Mouse (Mus musculus): ENCODE results near the gene Gpank1.

The Gpank1 gene

DNA sequence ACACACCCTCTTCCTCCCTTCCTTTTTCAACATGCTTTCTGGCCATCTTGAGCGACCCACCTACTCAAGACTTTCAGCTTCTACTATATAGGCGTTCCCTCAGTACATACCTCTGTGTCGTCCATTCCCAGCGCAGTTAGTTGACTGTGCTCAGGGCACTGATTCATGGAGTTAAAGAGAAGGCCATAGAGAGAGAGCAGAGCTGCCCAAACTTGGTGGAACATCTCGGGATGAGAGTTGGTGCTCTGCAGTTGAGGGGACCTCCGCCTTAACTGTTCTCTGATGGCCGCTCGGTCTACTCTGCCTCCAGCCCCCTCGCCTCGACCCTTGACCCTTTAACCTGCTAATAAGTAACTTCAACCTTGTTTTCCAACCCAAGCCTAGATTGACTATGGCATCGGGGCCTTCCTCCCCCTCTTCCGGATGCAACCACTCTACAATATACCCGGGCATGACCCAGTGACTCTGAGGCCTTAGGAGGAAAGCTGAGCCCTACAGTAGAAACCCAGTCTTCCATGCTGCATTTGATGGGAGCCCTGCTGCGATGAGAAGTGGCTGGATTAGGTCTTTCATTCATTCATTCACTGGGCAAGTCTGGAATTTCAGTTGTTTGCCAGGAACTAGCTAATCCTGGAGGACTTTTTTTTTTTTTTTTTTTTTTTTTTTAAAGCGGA lies 10.4 kb downstream of the Gpank1 start, which contains the start of gene Apom:
Gene Apom, minus strand, starts transcription at position 551 of the 674 bp plus-strand sequence.
- no peak for DNase-seq (ENCODE audit: low spot score)

DNA sequence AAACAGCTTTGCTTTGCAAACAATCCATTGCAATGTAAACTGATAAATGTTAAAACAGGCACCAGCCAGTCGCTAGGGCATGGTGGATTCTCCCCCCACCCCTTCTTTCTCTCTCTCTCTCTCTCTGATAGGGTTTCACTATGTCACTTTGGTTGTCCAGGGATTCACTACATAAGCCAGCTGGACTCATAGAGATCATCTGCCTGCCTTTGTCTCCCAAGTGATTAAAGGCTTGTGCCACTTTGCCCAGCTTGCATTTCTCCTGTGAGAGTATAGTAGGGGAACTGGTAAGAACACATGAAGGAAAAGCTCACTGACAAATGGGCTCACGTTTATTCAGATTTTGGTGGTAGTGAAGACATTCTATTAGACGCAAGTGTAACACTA lies 10.9 kb downstream of the Gpank1 start:
- no peak for DNase-seq (ENCODE audit: low spot score)

DNA sequence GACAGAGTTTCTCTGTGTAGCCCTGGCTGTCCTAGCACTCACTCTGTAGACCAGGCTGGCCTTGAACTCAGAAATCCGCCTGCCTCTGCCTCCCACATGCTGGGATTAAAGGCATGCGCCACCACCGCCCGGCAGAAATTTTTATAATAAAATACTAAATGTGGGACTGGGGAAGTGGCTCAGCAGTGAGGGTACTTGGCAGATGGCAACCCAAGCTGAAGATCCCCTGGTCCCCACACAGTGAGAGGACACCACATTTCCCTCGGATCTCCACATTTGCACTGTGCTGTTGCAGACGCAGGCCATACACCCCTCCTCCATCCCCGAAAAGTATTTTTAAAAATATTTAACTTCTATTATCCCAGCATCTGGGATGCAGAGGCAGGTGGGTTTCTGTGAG lies 12.3 kb downstream of the Gpank1 start:
- no peak for DNase-seq (ENCODE audit: low spot score)

DNA sequence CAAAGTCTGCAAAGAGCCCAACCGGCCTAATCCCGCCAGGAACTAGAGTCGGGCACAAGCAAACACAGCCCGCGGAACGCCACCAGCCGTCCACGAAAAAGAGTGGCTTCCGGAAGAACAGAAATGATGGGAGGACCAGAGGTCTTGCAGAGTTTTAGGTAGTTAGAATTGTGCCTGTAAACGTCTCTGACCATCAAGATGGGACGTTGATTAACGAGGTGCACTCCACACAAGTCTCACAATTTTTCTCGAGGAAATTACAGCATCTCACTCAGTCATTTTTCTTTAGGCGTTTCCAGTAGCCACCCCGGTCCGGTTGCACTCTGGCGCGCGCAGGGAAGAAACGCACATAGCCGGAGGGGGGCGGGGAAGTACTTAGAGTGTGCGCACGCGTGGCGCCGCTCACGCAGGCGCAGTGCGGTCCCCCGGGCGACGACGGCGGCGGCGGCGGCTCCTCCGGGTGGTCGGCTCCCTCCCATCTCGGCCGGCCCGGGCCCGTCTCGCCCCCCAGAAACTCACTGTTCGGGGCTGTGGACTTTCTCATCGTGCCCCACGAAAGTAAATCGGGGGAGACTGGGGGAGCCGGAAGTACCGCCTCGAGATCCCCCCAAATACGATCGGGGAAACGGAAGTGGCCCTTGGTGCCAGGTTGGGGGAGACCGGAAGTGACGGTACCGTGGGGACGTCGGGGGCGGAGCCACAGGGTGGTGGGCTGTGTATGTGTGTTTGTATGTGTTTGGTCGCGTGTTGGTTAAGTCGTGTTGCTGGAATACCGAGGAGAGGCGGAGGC lies 13.7 kb downstream of the Gpank1 start, which contains the start of gene Bag6:
Gene Bag6, plus strand, starts transcription at position 378 of the 790 bp plus-strand sequence.
- peak; percentile 97 for DNase-seq (ENCODE audit: low spot score)

DNA sequence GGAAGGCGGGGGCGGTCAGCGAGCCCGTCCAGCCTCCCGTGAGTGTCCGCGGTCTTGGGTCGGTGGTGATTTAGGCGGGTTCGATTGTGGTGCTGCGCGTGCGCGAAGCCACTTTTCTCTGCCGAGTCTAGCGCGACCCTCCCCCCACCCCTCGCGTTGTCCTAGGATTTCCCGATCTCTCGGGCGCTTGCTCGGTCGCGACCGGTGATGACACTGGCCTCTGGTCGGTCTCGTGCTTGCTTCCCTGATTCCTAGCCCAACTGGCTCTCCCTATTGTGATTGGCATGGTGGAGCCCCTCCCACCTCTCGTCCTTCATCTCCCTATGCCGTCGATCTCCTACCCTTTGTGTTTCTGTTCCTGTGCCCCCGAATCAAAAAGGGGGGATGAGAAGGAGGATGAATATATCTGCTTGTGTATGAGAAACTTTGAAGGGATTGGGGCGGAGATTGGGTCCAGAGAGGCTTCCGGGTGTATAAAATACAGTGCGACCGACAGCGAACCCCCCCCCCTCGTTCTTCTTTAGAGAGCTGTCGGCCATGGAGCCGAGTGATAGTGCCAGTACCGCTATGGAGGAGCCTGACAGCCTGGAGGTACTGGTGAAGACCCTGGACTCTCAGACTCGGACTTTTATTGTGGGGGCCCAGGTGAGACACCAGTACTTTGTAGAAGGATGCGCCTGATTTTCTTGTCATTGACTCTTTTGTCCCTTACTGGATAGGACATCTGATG lies 14.5 kb downstream of the Gpank1 start:
- no peak for DNase-seq (ENCODE audit: low spot score)

DNA sequence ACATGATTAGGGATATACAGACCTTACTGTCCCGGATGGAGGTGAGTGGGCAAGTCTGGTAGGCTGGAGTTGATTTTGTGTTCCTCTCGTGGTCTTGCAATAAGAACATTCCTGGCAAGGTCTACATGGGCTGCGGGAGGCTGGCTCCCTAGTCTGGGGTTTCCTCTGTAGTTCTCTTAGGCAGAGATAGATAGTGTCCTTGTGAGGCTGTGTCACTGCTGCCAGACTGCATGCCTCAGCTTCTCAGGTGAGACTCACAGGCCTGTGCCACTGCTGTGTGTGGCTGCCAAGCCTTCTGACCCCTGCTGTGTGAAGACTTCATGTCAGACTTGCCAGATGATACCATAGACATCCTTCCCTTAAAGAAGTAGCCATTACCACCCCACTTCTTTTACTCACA lies 18.0 kb downstream of the Gpank1 start:
- no peak for DNase-seq (ENCODE audit: low spot score)

DNA sequence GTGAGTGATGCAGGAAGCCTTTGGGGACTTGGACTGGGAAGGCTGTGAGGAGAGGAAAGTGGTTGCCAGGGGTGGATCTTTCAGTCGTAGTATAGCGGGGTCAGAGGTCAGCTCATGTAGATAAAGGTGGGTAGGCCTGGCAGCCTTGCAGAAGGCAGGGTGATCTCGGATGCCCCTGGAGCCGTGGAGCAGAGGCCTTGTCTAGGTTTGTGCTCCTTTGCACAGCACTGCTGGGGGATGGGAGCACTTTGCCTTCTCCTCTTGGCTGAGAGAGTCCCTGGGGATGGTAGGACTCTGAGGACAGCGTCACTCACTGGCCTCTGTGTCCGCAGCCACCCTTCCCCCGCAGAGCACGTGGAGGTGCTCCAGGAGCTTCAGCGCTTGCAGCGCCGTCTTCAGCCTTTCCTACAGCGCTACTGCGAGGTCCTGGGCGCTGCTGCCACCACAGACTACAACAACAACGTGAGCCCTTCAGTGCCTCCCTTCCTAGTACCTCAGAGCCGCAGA lies 19.3 kb downstream of the Gpank1 start:
- DNase-seq (ENCODE audit: low spot score), result no peak

DNA sequence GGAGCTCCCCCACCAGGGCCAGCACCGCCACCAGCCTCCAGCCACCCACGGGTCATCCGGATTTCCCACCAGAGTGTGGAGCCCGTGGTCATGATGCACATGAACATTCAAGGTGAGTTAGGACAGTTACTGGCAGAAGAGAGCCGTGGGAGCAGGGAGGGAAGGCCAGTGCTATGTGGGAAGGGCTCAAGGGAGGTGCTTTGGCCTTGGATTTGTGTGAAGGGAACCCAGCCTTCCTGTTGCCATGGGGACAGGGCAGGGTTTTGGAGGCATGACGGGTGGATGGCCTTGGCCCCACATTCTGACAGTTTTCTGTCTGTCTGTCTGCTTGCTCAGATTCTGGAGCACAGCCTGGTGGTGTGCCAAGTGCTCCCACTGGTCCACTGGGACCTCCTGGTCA lies 20.7 kb downstream of the Gpank1 start:
- DNase-seq (ENCODE audit: low spot score), result no peak

DNA sequence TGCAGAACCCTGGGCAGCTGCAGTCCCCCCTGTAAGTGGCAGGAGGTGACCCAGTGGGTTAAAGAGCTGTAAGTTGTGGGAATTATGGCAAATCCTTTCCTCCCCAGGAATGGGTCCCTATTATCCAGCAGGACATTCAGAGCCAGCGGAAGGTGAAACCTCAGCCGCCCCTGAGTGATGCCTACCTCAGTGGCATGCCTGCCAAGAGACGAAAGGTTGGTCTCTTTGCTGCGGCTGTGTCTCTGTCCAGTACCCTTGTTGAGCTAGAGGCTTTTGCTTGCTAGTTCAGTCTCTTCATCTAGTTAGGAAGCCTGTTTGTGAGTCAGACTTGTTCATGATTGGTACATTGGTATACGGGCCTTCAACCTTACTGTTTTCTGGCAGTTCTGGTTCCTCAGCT lies 24.9 kb downstream of the Gpank1 start:
- DNase-seq (ENCODE audit: low spot score), result no peak

DNA sequence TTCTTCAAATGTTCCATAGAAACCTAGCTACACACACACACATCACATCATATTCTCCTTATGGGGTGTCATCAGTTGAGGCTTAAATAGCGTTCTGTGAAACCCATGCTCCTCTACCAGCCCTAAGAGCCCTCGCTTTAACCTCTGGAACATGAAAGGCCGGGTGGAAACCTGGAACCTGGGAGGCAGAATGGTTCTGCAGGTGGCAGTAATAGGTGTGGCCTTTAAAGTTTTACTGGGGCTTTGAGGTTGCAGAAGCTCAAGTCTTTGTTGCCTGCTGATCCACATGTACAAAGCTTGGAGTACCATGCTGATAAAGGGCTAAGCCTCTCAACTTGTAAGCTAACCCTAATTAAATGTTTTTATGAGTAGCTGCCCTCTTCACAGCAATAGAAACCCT lies 26.1 kb downstream of the Gpank1 start:
- DNase-seq (ENCODE audit: low spot score), result no peak

DNA sequence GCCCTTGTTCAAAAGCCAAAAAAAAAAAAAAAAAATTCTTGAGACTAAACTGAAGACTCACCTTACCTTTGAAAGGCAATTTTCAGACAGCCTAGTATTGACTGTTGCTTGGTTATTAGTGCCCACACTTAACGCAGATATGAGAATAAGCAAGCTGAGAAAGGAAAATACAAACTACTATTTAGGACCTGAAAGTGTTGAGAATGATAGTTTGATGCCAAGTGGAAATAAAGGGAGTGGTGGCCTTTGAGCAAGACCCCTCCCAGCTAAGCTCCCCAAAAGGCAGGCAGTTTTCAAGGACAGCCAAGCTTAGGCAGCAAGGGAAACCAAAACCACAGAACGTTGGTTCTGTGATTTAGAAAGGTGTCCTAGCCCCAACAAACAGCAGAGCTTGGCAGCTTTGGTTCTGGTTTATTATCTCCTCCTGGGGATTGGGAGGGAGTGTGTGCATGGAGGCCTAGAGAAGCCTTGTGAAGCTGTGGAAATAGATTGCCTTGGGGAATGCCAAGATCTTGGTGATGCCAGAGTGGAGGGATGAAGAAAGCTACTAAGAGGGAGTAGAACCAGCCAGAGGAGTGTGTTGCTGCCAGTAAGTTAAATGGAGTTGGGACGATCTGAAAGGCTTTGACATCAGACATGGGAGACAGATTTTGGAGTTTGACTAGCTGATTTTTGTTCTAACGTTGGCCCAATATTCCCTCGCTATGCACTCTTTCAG lies 26.8 kb downstream of the Gpank1 start:
- DNase-seq (ENCODE audit: low spot score), result peak; percentile 13

DNA sequence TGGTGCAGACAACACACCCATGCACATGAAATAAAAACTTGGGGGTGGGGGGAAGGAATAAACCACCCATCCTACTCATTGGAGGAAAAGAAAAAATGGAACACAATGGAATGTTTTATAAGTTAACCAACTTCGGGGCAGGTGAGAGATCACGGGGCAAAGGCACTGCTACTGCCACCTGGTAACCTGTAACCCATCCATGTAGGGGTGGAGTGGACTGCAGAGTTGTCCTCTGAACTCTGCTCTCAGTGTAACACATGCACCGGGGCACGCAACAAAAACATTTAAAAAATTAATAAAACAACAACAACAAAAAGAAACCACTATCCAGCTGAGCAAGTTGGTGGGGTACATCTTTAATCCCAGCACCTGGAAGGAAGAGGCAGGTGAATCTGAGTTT lies 30.9 kb downstream of the Gpank1 start:
- no peak for DNase-seq (ENCODE audit: low spot score)

DNA sequence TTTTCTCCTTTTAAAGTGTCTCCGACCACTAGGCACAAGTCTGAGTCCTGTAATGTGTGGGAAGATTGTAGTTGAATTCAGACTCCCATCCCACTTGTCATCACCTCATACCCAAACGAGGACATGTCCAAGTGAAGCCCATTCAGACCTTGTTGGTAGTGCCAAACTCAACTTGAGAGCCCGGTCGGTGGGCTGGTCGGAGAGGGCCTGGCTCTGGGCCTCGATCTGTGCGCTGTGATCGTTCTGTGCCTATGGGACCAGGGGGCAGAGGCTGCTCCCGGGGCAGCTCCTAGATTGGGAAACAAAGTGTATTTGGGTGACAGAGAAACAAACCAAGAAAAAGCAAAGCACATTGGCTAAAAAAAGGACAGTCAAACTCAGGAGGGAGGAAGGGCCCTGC lies 31.8 kb downstream of the Gpank1 start:
- no peak for DNase-seq (ENCODE audit: low spot score)

DNA sequence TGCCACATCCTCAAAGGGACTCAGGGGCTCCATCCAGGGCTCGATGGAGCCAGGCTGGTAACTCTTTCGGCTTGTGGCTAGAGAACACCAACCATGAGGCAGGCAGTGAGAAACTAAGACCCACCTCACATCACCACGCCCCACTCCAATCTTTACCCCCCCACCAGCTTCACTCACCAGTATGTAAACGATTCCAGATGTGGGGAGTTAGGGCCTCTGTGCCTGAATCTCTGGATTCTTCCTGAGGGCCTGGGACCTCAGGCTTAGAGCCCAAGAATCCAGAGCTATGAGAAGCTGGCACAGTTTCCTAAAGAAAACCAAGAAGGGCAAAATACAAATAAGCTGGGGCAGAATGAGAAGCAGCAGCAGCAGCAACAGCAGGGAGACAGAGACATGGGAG lies 32.7 kb downstream of the Gpank1 start:
- DNase-seq (ENCODE audit: low spot score), result no peak

DNA sequence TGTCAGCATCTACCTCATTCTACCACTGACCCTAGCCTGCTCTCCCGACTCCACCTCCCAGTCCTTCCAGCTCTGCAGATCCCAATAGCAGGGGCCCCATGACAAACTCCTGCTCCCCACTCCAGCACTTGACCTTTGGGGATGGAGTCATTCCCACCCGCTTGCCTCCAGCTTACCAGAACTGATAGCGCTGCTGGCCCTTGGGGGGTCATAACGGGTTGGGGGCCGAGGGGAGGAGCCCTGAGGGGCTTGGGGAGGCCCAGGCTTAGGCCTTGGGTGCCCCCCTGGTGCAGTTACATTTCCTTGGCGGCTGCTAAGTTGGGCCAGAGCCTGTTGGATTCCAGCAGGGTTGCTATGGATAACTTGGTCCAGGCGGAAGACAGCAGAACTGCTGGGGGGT lies 33.4 kb downstream of the Gpank1 start:
- no peak for DNase-seq (ENCODE audit: low spot score)

DNA sequence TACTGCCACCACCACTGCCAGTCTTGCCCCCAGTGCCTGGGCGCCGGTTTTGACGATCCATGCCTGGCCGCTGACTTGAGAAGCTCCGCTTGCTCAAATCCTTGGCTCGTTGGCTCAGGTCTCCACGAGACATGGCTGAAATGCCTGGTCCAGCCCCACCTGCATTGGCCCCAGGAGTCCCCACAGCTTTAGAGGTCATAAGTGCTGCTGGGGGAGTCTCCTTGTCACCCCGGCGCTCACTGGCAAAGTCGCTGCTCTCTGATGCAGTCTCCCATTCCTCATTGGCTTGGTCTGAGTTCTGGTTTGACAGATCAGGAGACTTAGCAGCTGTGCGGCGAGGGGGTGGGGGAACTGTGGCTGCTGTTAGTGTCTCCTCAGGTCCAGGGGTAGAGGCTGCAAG lies 34.2 kb downstream of the Gpank1 start:
- no peak for DNase-seq (ENCODE audit: low spot score)

DNA sequence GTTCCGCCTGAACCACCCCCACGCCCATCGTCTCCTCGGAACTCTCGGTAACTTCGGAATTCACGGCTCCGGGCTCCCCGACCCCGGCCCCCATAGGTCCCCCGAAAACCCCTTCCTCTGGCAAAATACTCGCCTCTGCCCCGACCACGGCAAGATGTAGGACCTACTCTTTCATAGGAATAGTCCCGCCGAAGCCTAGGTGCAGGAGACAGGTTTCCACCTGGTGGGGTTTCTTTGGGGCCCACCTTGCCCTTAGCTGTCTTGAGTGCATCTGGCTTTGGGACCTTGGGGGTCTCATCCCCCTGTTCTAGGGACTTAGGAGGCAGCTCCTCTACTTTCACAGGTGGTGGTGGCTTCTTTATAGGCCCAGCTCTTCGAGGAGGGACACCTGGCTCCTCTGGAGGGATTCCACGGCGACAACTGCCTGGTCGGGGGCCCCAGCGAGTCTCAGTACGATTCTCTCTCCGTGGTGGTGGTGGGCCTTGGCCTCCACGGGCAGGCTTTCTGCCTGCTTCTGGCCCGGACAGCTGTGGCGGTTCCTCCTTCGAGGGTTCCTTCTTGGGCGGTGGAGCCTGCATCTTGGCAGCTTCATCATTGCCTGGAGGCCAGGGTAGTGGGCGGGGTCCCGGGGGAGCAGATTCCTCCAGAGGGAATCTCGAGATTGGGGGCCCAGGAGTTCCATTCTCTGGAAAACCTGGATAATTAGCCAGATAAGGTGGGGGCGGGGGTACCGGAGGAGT lies 35.4 kb downstream of the Gpank1 start:
- no peak for DNase-seq (ENCODE audit: low spot score)

DNA sequence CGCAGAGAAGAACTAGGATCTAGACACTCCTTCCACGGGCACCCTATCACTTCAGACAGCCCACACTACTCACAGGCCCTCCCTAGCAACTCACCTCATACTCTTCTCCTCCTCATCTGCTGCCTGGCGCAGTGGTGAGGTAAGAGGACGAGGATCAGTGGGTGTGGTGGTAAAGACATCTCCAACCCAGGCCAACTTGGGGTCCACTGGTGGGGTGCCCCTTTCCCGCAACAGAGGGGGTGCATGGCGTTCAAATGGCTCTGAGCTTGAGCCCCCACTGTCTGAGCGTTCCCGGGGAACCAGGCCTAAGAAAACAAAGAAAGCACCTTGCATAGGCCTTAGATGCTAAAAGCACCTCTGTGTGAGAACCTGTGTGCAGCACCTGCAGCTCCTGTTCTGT lies 36.0 kb downstream of the Gpank1 start:
- no peak for DNase-seq (ENCODE audit: low spot score)

DNA sequence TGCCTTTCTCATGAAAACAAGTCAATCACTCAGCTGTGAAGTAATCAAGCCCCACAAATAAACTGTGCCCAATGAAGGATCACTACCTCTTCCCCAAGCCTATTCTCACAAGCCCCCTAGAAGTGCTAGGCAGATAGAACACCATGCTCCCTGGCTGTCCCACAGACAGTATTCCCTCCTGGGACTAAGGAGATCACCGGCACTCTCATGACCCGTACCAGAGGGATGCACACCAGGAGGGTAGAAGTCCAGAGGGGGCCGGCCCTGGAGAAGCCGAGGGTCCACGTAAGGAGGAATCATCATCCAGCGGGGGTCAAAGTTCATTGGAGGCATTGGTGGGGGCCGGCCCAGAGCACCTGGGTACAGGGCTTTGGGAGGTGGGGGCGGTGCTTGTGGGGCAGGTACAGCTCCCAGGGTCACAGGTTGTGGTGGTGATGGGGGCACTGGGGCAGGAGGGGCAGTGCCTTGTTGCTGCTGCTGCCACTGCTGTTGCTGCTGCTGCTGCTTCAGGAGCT lies 36.5 kb downstream of the Gpank1 start:
- no peak for DNase-seq (ENCODE audit: low spot score)

DNA sequence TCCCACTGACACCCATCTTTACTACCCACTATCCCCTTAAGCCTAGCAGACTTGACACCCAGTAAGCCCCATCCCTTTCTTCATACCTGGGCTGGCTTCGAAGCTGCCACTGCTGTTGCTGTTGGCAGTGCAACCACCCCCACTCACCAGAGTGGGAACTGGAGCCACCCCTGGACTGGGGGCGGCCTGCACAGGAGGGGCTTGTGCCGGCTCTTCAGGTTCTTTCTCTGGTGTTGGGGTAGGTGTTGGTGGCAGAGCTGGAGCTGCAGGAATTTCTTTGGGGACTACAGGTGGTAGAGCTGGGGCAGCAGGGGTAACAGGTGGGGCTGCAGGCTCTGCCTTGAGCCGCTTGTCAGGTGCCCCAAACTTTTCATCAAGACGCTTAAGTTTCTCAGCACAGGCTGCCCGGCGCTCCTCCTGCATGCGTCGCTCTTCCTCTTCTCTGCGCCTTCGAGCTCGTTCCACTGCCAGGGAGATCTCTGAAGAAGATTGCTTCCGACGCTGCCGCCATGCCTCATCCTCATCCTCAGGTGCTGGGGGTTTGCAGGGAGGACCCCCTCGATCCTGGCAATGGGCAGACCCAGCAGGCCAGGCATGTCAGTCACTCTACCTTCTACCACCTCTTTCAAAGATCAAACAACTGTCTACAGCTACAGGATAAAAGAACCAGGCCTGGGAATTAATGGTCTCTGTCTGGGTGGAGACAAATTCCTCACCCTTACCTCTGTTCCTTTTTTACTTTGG lies 37.8 kb downstream of the Gpank1 start:
- no peak for DNase-seq (ENCODE audit: low spot score)

Data from retina, embryonic 14.5 days (tissue).